Mouse (Mus musculus): ENCODE measurements around the gene Klhl2. TPM values are rescaled to one million over a fixed set of nuclear protein-coding genes. Genes with fewer than 3 reads are reported as not detected.

The Klhl2 gene
- polyA plus RNA-seq, 1 experiment from 2014 or later = 13.9 TPM

DNA sequence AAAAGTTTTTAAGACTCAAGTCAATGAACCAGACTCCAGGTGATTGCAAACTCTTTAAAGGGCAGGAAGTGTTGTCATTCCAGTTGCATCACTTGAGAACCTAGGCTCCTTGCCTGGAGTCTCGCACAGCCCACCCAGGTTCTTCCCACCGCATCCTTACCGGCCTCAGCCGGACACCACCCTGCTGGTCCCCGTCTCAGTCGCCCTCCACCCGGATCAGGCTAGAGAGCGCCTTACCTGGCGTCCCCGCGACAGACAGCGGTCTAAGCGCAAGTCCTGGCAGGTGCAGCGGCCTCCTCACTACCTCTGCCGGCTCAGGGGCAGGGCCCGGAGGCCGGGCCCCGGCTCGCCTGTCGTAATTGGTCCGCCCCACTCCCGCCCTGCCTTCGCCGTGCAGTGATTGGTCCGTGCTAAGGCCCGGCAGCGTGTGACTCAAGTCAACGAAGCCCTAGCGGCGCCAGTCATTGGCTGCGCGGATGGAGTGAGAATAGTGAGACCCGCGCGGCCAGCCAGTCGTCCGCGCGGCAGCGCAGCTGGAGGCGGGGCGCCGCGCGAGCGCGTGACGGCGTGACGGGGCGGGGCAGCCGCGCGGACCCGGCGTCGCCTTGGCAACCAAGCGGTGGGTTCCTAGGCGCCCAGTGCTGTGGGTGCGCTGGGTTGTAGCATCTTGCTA is 116.4 kb downstream of the Klhl2 start, which contains the start of gene Msmo1:
Gene Msmo1 (minus strand): TSS at position 522 of the 673 bp plus-strand sequence.
- Histone ChIP-seq H3K36me3 (replicated peaks; ENCODE audit: control insufficient read depth, insufficient read depth, low read depth, low read length) (no peaks in the 10 kb centered on the region; the same call in 1 of the 2 replicates), H3K27ac (replicated peaks; ENCODE audit: low read depth, low read length) (no peak within 1 kb of the TSS), H3K4me1 (ENCODE audit: control insufficient read depth, insufficient read depth, low read length) (no peaks in the 10 kb centered on the region), H3K9ac (replicated peaks; ENCODE audit: low read length) (peak within 1 kb of the TSS; percentile 49), H3K4me3 (ENCODE audit: low read depth, low read length) (peak within 1 kb of the TSS; percentile 77), H3K27me3 (ENCODE audit: control insufficient read depth, insufficient read depth, low read length) (no peaks in the 10 kb centered on the region), H3K9me3 (replicated peaks; ENCODE audit: control insufficient read depth, low read length) (no peaks in the 10 kb centered on the region), H3K4me2 (ENCODE audit: low read depth, low read length) (peak within 1 kb of the TSS; percentile 46)
- DNase-seq (ENCODE audit: low spot score) = peak; percentile 99
- peak; percentile 100 for ATAC-seq (replicated peaks; ENCODE audit: insufficient number of reproducible peaks, low FRiP score, low TSS enrichment, low read depth)
- WGBS = under 1% methylated on average over 60 of the region's 60 CpGs

DNA sequence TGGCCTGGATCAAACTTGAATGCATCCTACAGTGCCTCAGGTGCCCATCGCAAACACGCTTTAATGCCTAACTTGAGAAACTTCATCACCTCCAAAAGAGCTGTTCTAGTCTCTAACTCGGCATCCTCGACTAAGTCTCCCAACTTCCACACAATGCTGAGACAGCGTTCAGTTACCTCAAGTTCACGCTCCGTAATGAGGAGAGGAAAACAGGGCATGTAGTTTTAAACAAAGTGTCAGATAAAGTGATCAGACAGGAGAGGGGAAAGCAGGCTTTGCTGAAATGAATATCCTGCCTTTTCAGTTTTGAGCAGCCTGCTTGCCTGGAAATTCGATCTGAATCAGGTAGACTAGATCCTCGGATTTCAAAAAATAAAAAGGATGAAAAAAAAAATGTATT is 117.2 kb downstream of the Klhl2 start:
- ATAC-seq (replicated peaks; ENCODE audit: insufficient number of reproducible peaks, low FRiP score, low TSS enrichment, low read depth) (no peak), DNase-seq (ENCODE audit: low spot score) (no peak)
- H3K4me2 ChIP-seq (ENCODE audit: low read depth, low read length) = peak overlapping the region; percentile 46
- H3K4me1 ChIP-seq (ENCODE audit: control insufficient read depth, insufficient read depth, low read length) = no peaks in the 10 kb centered on the region
- peak overlapping the region; percentile 77 for H3K4me3 ChIP-seq (ENCODE audit: low read depth, low read length)
- H3K27me3 ChIP-seq (ENCODE audit: control insufficient read depth, insufficient read depth, low read length) = no peaks in the 10 kb centered on the region
- no peak overlapping the region for H3K27ac ChIP-seq (replicated peaks; ENCODE audit: low read depth, low read length)
- H3K9ac ChIP-seq (replicated peaks; ENCODE audit: low read length) = peak overlapping the region; percentile 49
- H3K9me3 ChIP-seq (replicated peaks; ENCODE audit: control insufficient read depth, low read length) = no peaks in the 10 kb centered on the region
- 18% methylated on average over 9 of the region's 9 CpGs for WGBS
- no peaks in the 10 kb centered on the region; the same call in none of the 2 replicates for H3K36me3 ChIP-seq (replicated peaks; ENCODE audit: control insufficient read depth, insufficient read depth, low read depth, low read length)

DNA sequence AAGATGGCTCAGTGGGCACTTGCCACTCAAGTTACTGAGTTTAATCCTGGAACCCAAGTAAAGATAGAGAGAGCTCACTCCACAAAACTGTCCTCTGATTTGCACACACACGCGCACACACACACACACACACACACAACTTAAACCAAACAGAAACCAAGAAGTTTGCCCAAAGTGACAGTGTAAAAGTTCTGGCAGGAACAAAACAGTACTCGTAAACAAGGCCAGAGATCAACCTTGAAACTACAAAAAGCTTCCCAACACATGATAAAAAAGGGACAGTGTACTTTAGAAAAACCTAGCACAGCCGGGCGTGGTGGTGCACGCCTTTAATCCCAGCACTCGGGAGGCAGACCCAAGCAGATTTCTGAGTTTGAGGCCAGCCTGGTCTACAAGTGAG is 121.7 kb downstream of the Klhl2 start:
- H3K27ac ChIP-seq (replicated peaks; ENCODE audit: low read depth, low read length) = no peak overlapping the region
- peaks cover 6% of the 10 kb centered on the region for H3K36me3 ChIP-seq (replicated peaks; ENCODE audit: control insufficient read depth, insufficient read depth, low read depth, low read length)
- H3K4me2 ChIP-seq (ENCODE audit: low read depth, low read length) = no peak overlapping the region
- no peaks in the 10 kb centered on the region for H3K4me1 ChIP-seq (ENCODE audit: control insufficient read depth, insufficient read depth, low read length)
- H3K9me3 ChIP-seq (replicated peaks; ENCODE audit: control insufficient read depth, low read length) = no peaks in the 10 kb centered on the region
- H3K9ac ChIP-seq (replicated peaks; ENCODE audit: low read length) = no peak overlapping the region
- 90% methylated on average over 7 of the region's 7 CpGs for WGBS
- no peak for ATAC-seq (replicated peaks; ENCODE audit: insufficient number of reproducible peaks, low FRiP score, low TSS enrichment, low read depth)
- no peak for DNase-seq (ENCODE audit: low spot score)
- H3K4me3 ChIP-seq (ENCODE audit: low read depth, low read length) = no peak overlapping the region
- H3K27me3 ChIP-seq (ENCODE audit: control insufficient read depth, insufficient read depth, low read length) = no peaks in the 10 kb centered on the region

DNA sequence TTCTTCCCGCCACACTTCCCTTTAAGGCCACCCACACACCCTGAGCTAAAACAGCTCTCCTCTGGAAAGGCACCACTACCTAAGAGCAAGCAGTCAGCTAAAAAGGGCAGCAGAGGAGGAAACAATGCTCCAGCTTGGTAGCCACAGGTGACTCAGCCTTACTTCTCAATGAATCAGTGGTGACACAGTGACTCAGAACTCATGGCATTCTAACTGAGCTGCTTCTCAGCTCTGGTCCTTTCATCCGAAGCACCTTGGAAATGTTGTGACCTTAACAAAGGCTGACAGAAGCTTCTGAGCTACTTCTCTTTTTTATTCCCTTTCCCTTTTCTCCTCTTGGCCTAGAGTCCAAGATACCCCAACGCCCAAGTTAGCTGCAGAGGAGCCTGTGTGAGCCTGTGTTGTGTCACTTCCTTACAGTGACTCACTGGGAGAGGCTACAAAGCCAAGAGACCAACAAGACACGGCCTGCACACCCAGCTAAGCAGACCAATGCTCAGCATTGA is 123.6 kb downstream of the Klhl2 start:
- Histone ChIP-seq H3K27me3 (ENCODE audit: control insufficient read depth, insufficient read depth, low read length) (no peaks in the 10 kb centered on the region), H3K4me3 (ENCODE audit: low read depth, low read length) (no peak overlapping the region), H3K4me1 (ENCODE audit: control insufficient read depth, insufficient read depth, low read length) (no peaks in the 10 kb centered on the region), H3K9ac (replicated peaks; ENCODE audit: low read length) (no peak overlapping the region), H3K36me3 (replicated peaks; ENCODE audit: control insufficient read depth, insufficient read depth, low read depth, low read length) (peaks cover 6% of the 10 kb centered on the region), H3K27ac (replicated peaks; ENCODE audit: low read depth, low read length) (no peak overlapping the region), H3K4me2 (ENCODE audit: low read depth, low read length) (no peak overlapping the region), H3K9me3 (replicated peaks; ENCODE audit: control insufficient read depth, low read length) (no peaks in the 10 kb centered on the region)
- DNase-seq (ENCODE audit: low spot score) (no peak), ATAC-seq (replicated peaks; ENCODE audit: insufficient number of reproducible peaks, low FRiP score, low TSS enrichment, low read depth) (no peak)
- WGBS = 96% methylated on average over 4 of the region's 4 CpGs

DNA sequence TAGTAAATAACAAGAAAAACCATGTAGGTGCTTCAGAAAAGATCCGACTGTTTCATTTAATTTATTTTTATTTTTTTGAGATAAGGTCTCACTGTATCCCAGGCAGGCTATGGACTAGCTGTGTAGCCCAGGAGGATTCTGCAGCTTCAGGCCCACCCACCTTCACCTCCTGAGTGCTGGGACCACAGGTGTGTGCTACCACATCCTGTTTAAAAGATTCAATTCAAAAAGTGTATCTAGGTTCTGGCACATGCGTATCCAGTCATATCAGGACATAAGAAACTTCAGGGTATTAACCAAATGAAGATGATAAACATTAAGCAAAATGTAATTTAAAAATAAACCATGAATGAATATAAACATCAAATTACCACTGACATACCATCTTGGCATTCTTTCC is 126.6 kb downstream of the Klhl2 start:
- ATAC-seq (replicated peaks; ENCODE audit: insufficient number of reproducible peaks, low FRiP score, low TSS enrichment, low read depth) = no peak
- H3K27me3 ChIP-seq (ENCODE audit: control insufficient read depth, insufficient read depth, low read length) = no peaks in the 10 kb centered on the region
- H3K9ac ChIP-seq (replicated peaks; ENCODE audit: low read length) = no peak overlapping the region
- 92% methylated on average over 2 of the region's 2 CpGs for WGBS
- no peak overlapping the region for H3K27ac ChIP-seq (replicated peaks; ENCODE audit: low read depth, low read length)
- DNase-seq (ENCODE audit: low spot score) = no peak
- no peak overlapping the region for H3K4me2 ChIP-seq (ENCODE audit: low read depth, low read length)
- peaks cover 12% of the 10 kb centered on the region for H3K36me3 ChIP-seq (replicated peaks; ENCODE audit: control insufficient read depth, insufficient read depth, low read depth, low read length)
- H3K4me3 ChIP-seq (ENCODE audit: low read depth, low read length) = no peak overlapping the region
- no peaks in the 10 kb centered on the region for H3K9me3 ChIP-seq (replicated peaks; ENCODE audit: control insufficient read depth, low read length)
- H3K4me1 ChIP-seq (ENCODE audit: control insufficient read depth, insufficient read depth, low read length) = no peaks in the 10 kb centered on the region

DNA sequence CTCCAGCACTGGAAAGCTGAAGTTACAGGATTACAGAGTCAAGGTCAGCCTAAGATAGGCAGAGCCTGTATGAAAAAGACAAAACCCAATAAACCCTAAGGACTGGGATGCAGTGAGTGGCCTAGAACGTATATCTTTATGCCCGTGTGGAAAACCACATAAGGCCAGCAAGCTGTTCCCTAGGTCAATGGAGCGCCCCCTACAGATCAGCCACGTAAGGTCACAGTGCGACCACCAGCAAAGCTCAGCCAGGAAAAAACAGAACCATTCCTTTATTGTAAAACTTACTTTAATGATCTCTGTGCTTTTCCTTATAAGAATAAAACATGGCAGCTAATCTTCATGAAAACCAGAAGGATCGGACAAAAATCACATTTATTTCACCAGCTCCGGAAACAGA is 131.9 kb downstream of the Klhl2 start:
- peaks cover 6% of the 10 kb centered on the region for H3K36me3 ChIP-seq (replicated peaks; ENCODE audit: control insufficient read depth, insufficient read depth, low read depth, low read length)

DNA sequence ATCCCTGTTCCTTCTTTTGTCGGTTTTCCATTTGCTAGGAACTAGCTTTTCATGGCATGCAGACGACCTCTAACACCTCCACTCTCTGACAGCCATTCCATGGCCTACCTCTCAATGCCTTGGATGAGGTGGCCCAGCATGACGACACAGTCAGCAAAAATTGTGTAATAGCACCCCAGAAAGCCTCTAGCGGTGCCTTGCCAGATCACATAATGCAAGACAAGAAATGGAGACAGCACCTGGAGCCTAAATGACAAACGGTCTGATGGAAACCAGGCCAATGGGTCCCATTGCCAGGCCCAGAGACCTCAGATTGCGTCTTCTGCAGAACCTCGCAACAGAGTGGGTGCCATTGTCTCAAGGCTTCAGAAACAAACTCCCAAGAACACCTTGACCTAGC is 137.3 kb downstream of the Klhl2 start:
- Histone ChIP-seq H3K27me3 (ENCODE audit: control insufficient read depth, insufficient read depth, low read length) (no peaks in the 10 kb centered on the region), H3K4me1 (ENCODE audit: control insufficient read depth, insufficient read depth, low read length) (no peaks in the 10 kb centered on the region), H3K9me3 (replicated peaks; ENCODE audit: control insufficient read depth, low read length) (no peaks in the 10 kb centered on the region), H3K9ac (replicated peaks; ENCODE audit: low read length) (no peak overlapping the region), H3K27ac (replicated peaks; ENCODE audit: low read depth, low read length) (no peak overlapping the region), H3K36me3 (replicated peaks; ENCODE audit: control insufficient read depth, insufficient read depth, low read depth, low read length) (no peaks in the 10 kb centered on the region), H3K4me2 (ENCODE audit: low read depth, low read length) (no peak overlapping the region), H3K4me3 (ENCODE audit: low read depth, low read length) (no peak overlapping the region)
- DNase-seq (ENCODE audit: low spot score) (no peak), ATAC-seq (replicated peaks; ENCODE audit: insufficient number of reproducible peaks, low FRiP score, low TSS enrichment, low read depth) (no peak)
- WGBS = 90% methylated on average over 7 of the region's 7 CpGs

More for the DNA sequence above, 131.9 kb downstream of the Klhl2 start:
- no peak overlapping the region for H3K4me2 ChIP-seq (ENCODE audit: low read depth, low read length)
- no peaks in the 10 kb centered on the region for H3K4me1 ChIP-seq (ENCODE audit: control insufficient read depth, insufficient read depth, low read length)
- WGBS = 89% methylated on average over 7 of the region's 7 CpGs
- H3K9ac ChIP-seq (replicated peaks; ENCODE audit: low read length) = no peak overlapping the region
- H3K27me3 ChIP-seq (ENCODE audit: control insufficient read depth, insufficient read depth, low read length) = no peaks in the 10 kb centered on the region
- H3K4me3 ChIP-seq (ENCODE audit: low read depth, low read length) = no peak overlapping the region
- ATAC-seq (replicated peaks; ENCODE audit: insufficient number of reproducible peaks, low FRiP score, low TSS enrichment, low read depth) (no peak), DNase-seq (ENCODE audit: low spot score) (no peak)
- no peaks in the 10 kb centered on the region for H3K9me3 ChIP-seq (replicated peaks; ENCODE audit: control insufficient read depth, low read length)
- H3K27ac ChIP-seq (replicated peaks; ENCODE audit: low read depth, low read length) = no peak overlapping the region

DNA sequence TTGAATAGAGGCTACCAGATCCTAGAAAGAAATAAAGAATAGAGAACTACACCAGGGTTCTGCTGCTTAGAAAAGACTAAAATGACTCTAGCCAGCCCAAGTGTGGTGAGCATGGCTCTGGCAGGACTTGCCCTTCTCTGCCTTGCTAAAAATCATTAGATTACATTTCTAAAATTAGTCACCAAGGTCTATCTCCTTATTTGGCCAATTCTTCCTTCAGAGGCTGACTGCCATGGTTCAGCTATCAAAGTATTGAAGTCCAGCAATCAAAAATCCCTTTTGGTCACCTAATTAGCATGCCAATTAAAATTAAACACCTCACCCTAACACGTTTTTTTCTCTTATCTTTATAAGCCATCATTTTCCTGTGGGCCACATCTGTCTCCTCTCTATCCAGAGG is 138.3 kb downstream of the Klhl2 start:
- no peaks in the 10 kb centered on the region for H3K27me3 ChIP-seq (ENCODE audit: control insufficient read depth, insufficient read depth, low read length)
- H3K9ac ChIP-seq (replicated peaks; ENCODE audit: low read length) = no peak overlapping the region
- H3K27ac ChIP-seq (replicated peaks; ENCODE audit: low read depth, low read length) = no peak overlapping the region
- ATAC-seq (replicated peaks; ENCODE audit: insufficient number of reproducible peaks, low FRiP score, low TSS enrichment, low read depth) = no peak
- no peak for DNase-seq (ENCODE audit: low spot score)
- 39% methylated on average over 1 of the region's 1 CpGs for WGBS
- H3K4me3 ChIP-seq (ENCODE audit: low read depth, low read length) = no peak overlapping the region
- no peaks in the 10 kb centered on the region for H3K9me3 ChIP-seq (replicated peaks; ENCODE audit: control insufficient read depth, low read length)
- no peaks in the 10 kb centered on the region for H3K36me3 ChIP-seq (replicated peaks; ENCODE audit: control insufficient read depth, insufficient read depth, low read depth, low read length)
- no peak overlapping the region for H3K4me2 ChIP-seq (ENCODE audit: low read depth, low read length)
- no peaks in the 10 kb centered on the region for H3K4me1 ChIP-seq (ENCODE audit: control insufficient read depth, insufficient read depth, low read length)

Measured in embryonic facial prominence, embryonic 11.5 days (tissue).